Comparison of ENCODE assay signal across 14 mouse cellular contexts in genomic region chrX:134641000-134641760, GRCm38 (mm10). TPM values are rescaled to one million over a fixed set of nuclear protein-coding genes. Genes with fewer than 3 reads are reported as not detected.
DNase-seq lines count a peak whose midpoint lies in the region; ATAC-seq and TF ChIP-seq lines count a peak whose summit lies in the region.
"Had no signal": no experiment of that assay in that cellular context is flagged by ENCODE, and none has a peak within 500 bp of the region (broad histone marks: within the 10 kb centered on the region; RNA-seq: fewer than 3 reads in every experiment).

No protein-coding gene starts in this region.

- TF ChIP-seq CTCF in MEL (IDR thresholded peaks at IDR 0.05 in 2 of 3, conservative IDR thresholded peaks at IDR 0.05 in 1 of 3; ENCODE audit: control insufficient read depth in 1 of 3, insufficient read depth in 1 of 3, low read depth in 2 of 3, low read length in 3 of 3, poor library complexity in 1 of 3, severe bottlenecking in 1 of 3), result no peak

- peaks cover 6% of the 10 kb centered on the region; the same call in 1 of the 2 replicates for H3K27me3 ChIP-seq in kidney, embryonic 15.5 days
- no peaks in the 10 kb centered on the region for H3K27me3 ChIP-seq in MEL (ENCODE audit: control insufficient read depth in 1 of 2, insufficient read depth in 2 of 2, low read length in 2 of 2)
- H3K27me3 ChIP-seq: forebrain, embryonic 13.5 days; megakaryocyte, embryonic 14.5 days had no signal

- no peak overlapping the region for H3K4me2 ChIP-seq in kidney, embryonic 15.5 days
- H3K4me2 ChIP-seq: forebrain, embryonic 13.5 days had no signal

- WGBS in kidney, embryonic 15.5 days, result 62% methylated on average over 10 of the region's 10 CpGs

- no peak for TF ChIP-seq POLR2A in MEL (IDR thresholded peaks at IDR 0.05; ENCODE audit: control insufficient read depth in 1 of 2, insufficient read depth in 1 of 2, low read depth in 1 of 2, low read length in 2 of 2, poor library complexity in 1 of 2)

- TF ChIP-seq EP300 in MEL (IDR thresholded peaks at IDR 0.05; ENCODE audit: low read depth in 1 of 2, low read length in 2 of 2), result peak; percentile 89 to 95

- H3K9ac ChIP-seq in kidney, embryonic 15.5 days, result no peak overlapping the region
- peak overlapping the region; percentile 47 for H3K9ac ChIP-seq in MEL (ENCODE audit: control insufficient read depth, low read depth, low read length, poor library complexity, severe bottlenecking)
- H3K9ac ChIP-seq: forebrain, embryonic 13.5 days had no signal

- ATAC-seq in kidney, embryonic 15.5 days (replicated peaks; ENCODE audit: low FRiP score), result no peak
- ATAC-seq in megakaryocyte-erythroid progenitor cell, adult 5-6 weeks (replicated peaks; ENCODE audit: low FRiP score, low TSS enrichment, poor library complexity, severe bottlenecking), result peak; percentile 30; the same call in 1 of the 2 replicates
- ATAC-seq: forebrain, embryonic 13.5 days had no signal

- no peak for TF ChIP-seq RAD21 in MEL (IDR thresholded peaks at IDR 0.05; ENCODE audit: low read depth, low read length)

- no peak overlapping the region for H3K4me3 ChIP-seq in kidney, embryonic 15.5 days (replicated peaks)
- H3K4me3 ChIP-seq in MEL (ENCODE audit: control insufficient read depth in 1 of 2, insufficient read depth in 1 of 2, low read depth in 2 of 2, low read length in 2 of 2), result peak overlapping the region; percentile 13 to 62
- H3K4me3 ChIP-seq: forebrain, embryonic 13.5 days; heart, adult 2 months; megakaryocyte, embryonic 14.5 days had no signal

- H3K4me1 ChIP-seq in kidney, embryonic 15.5 days, result no peaks in the 10 kb centered on the region
- H3K4me1 ChIP-seq in MEL (ENCODE audit: control insufficient read depth in 1 of 2, insufficient read depth in 2 of 2, low read length in 2 of 2), result peaks cover 18 to 20% of the 10 kb centered on the region in 2 experiments
- H3K4me1 ChIP-seq: forebrain, embryonic 13.5 days had no signal

- DNase-seq in kidney, postnatal 10 days, result peak; percentile 29
- peak; percentile 91 for DNase-seq in MEL (ENCODE audit: low read depth, low spot score)
- DNase-seq in induced T-regulatory cell, adult 2 months (ENCODE audit: low read depth), result peak; percentile 52
- DNase-seq in layer of hippocampus, adult 9-11 months, result no peak
- no peak for DNase-seq in thymus, postnatal 36 days
- DNase-seq: adrenal gland, adult 8-10 months; cerebellum, postnatal 14 days; heart, adult 2 months; heart, postnatal 36 days; right cerebral cortex, adult 18-20 months had no signal

- no peak overlapping the region for H3K27ac ChIP-seq in kidney, embryonic 15.5 days
- peak overlapping the region; percentile 83 for H3K27ac ChIP-seq in MEL (ENCODE audit: control insufficient read depth, low read depth, low read length)
- H3K27ac ChIP-seq: forebrain, embryonic 13.5 days; heart, adult 2 months had no signal

- no peaks in the 10 kb centered on the region for H3K9me3 ChIP-seq in kidney, embryonic 15.5 days (replicated peaks)
- no peaks in the 10 kb centered on the region for H3K9me3 ChIP-seq in MEL (replicated peaks; ENCODE audit: insufficient read depth, low read length)
- H3K9me3 ChIP-seq: forebrain, embryonic 13.5 days; megakaryocyte, embryonic 14.5 days had no signal

- H3K36me3 ChIP-seq in kidney, embryonic 15.5 days, result no peaks in the 10 kb centered on the region
- peaks cover 0 to 19% of the 10 kb centered on the region in 2 experiments; a peak in 2 of 4 replicates for H3K36me3 ChIP-seq in MEL (ENCODE audit: control insufficient read depth in 1 of 2, insufficient read depth in 2 of 2, low read length in 2 of 2)

- no peaks in the 10 kb centered on the region for H3K79me2 ChIP-seq in MEL (ENCODE audit: control insufficient read depth, insufficient read depth, low read length, poor library complexity)

TF ChIP-seq in MEL, 35 proteins besides CTCF, POLR2A, EP300 and RAD21 (continues in another document):
- TF ChIP-seq MYB (IDR thresholded peaks at IDR 0.05; ENCODE audit: low read depth, low read length) (peak; percentile 78), NRF1 (IDR thresholded peaks at IDR 0.05; ENCODE audit: insufficient read depth, low read depth, low read length, poor library complexity, severe bottlenecking) (no peak), GATA1 (IDR thresholded peaks at IDR 0.05; ENCODE audit: low read depth, low read length) (peak; percentile 87), BHLHE40 (IDR thresholded peaks at IDR 0.05; ENCODE audit: borderline replicate concordance, low read depth, low read length) (0 out of 2 replicates have a peak, but pooled peaks have one; percentile 31), ETS1 (IDR thresholded peaks at IDR 0.05; ENCODE audit: low read depth, low read length) (peak; percentile 84), SIN3A (IDR thresholded peaks at IDR 0.05; ENCODE audit: low read length) (peak; percentile 64; the same call in 1 of the 2 replicates), POLR2AphosphoS5 (IDR thresholded peaks at IDR 0.05; ENCODE audit: borderline replicate concordance, low read depth, low read length) (no peak), TCF12 (IDR thresholded peaks at IDR 0.05; ENCODE audit: low read depth, low read length) (peak; percentile 90), MYC (IDR thresholded peaks at IDR 0.05; ENCODE audit: low read depth, low read length) (no peak; the same call in none of the 2 replicates), UBTF (IDR thresholded peaks at IDR 0.05; ENCODE audit: borderline replicate concordance, insufficient read depth, low read depth, low read length) (no peak), CHD2 (IDR thresholded peaks at IDR 0.05; ENCODE audit: low read length) (no peak), ELF1 (IDR thresholded peaks at IDR 0.05; ENCODE audit: low read depth, low read length) (peak; percentile 75), GABPA (IDR thresholded peaks at IDR 0.05; ENCODE audit: low read depth, low read length) (no peak), JUND (IDR thresholded peaks at IDR 0.05; ENCODE audit: low read depth, low read length) (0 out of 2 replicates have a peak, but pooled peaks have one; percentile 10), TBP (IDR thresholded peaks at IDR 0.05; ENCODE audit: low read depth, low read length) (peak; percentile 60), RCOR1 (IDR thresholded peaks at IDR 0.05; ENCODE audit: low read depth, low read length) (peak; percentile 34), NELFE (IDR thresholded peaks at IDR 0.05; ENCODE audit: low read depth, low read length) (peak; percentile 42; the same call in 1 of the 2 replicates), USF2 (IDR thresholded peaks at IDR 0.05; ENCODE audit: borderline replicate concordance in 1 of 2, insufficient read depth in 1 of 2, low read depth in 1 of 2, low read length in 2 of 2) (no peak), HCFC1 (IDR thresholded peaks at IDR 0.05; ENCODE audit: low read depth, low read length) (peak; percentile 51; the same call in 1 of the 2 replicates), ZKSCAN1 (IDR thresholded peaks at IDR 0.05; ENCODE audit: low read depth, low read length) (no peak), POLR2AphosphoS2 (IDR thresholded peaks at IDR 0.05; ENCODE audit: low read length) (no peak), CHD1 (IDR thresholded peaks at IDR 0.05; ENCODE audit: low read depth, low read length) (no peak), MAZ (IDR thresholded peaks at IDR 0.05; ENCODE audit: low read depth, low read length) (0 out of 2 replicates have a peak, but pooled peaks have one; percentile 47), ZNF384 (IDR thresholded peaks at IDR 0.05; ENCODE audit: low read depth, low read length) (peak; percentile 79)

RNA-seq across cellular contexts. Expression of gene Hnrnph2, which starts 40.2 kb away (rescaled TPM):
- 159 and 167 TPM in 2 replicates for polyA plus RNA-seq in kidney, embryonic 15.5 days (2015; fragmentation: Nextera tagmentation; extraction: Ambion mirVana)
- total RNA-seq in MEL (2012; rRNA removed), result 127 and 134 TPM in 2 replicates
- polyA plus RNA-seq in MEL (2012; ENCODE audit: insufficient read depth in 1 of 2, insufficient read length in 2 of 2, low read depth in 1 of 2, low replicate concordance in 2 of 2, missing spikeins in 1 of 2), result 100 to 1,000 TPM; 200 to 295 TPM
- 77.3 and 79.5 TPM in 2 replicates for total RNA-seq in megakaryocyte-erythroid progenitor cell, adult 5-6 weeks (2014; fragmentation: Nextera tagmentation)
- 145 and 188 TPM in 2 replicates for total RNA-seq in megakaryocyte-erythroid progenitor cell, adult 5-6 weeks (2017)

RNA-seq across cellular contexts. Expression of gene Gla, which starts 40.3 kb away (rescaled TPM):
- 5.7 TPM in 2 replicates for polyA plus RNA-seq in kidney, embryonic 15.5 days (2015; fragmentation: Nextera tagmentation; extraction: Ambion mirVana)
- total RNA-seq in MEL (2012; rRNA removed), result 10.0 and 10.2 TPM in 2 replicates
- 10 to 100 TPM in 1 of 2 experiments, not detected in 1; 17.0 TPM for polyA plus RNA-seq in MEL (2012; ENCODE audit: insufficient read depth in 1 of 2, insufficient read length in 2 of 2, low read depth in 1 of 2, low replicate concordance in 2 of 2, missing spikeins in 1 of 2)
- total RNA-seq in megakaryocyte-erythroid progenitor cell, adult 5-6 weeks (2014; fragmentation: Nextera tagmentation), result 0.87 and 2.3 TPM in 2 replicates
- total RNA-seq in megakaryocyte-erythroid progenitor cell, adult 5-6 weeks (2017), result 5.5 and 6.1 TPM in 2 replicates

RNA-seq across cellular contexts. Expression of gene Armcx4, which starts 45.1 kb away (rescaled TPM):
- 4.5 and 4.6 TPM in 2 replicates for polyA plus RNA-seq in kidney, embryonic 15.5 days (2015; fragmentation: Nextera tagmentation; extraction: Ambion mirVana)
- total RNA-seq in MEL (2012; rRNA removed), result not detected in 2 replicates
- not detected for polyA plus RNA-seq in MEL (2012; ENCODE audit: insufficient read depth in 1 of 2, insufficient read length in 2 of 2, low read depth in 1 of 2, low replicate concordance in 2 of 2, missing spikeins in 1 of 2)
- 0.30 TPM in 1 of 2 replicates, not detected in the other for total RNA-seq in megakaryocyte-erythroid progenitor cell, adult 5-6 weeks (2014; fragmentation: Nextera tagmentation)
- total RNA-seq in megakaryocyte-erythroid progenitor cell, adult 5-6 weeks (2017), result 0.05 and 0.34 TPM in 2 replicates

RNA-seq across cellular contexts. Expression of gene Rpl36a, which starts 55.7 kb away (rescaled TPM):
- polyA plus RNA-seq in kidney, embryonic 15.5 days (2015; fragmentation: Nextera tagmentation; extraction: Ambion mirVana), result 426 and 524 TPM in 2 replicates
- total RNA-seq in MEL (2012; rRNA removed), result 6,735 and 6,935 TPM in 2 replicates
- 1,000 to 10,000 TPM in 1 of 2 experiments, not detected in 1; 1,673 TPM for polyA plus RNA-seq in MEL (2012; ENCODE audit: insufficient read depth in 1 of 2, insufficient read length in 2 of 2, low read depth in 1 of 2, low replicate concordance in 2 of 2, missing spikeins in 1 of 2)
- 2,126 and 2,307 TPM in 2 replicates for total RNA-seq in megakaryocyte-erythroid progenitor cell, adult 5-6 weeks (2014; fragmentation: Nextera tagmentation)
- 7,427 and 9,426 TPM in 2 replicates for total RNA-seq in megakaryocyte-erythroid progenitor cell, adult 5-6 weeks (2017)

RNA-seq across cellular contexts. Expression of gene Btk, which starts 57.8 kb away (rescaled TPM):
- 1.1 TPM in 2 replicates for polyA plus RNA-seq in kidney, embryonic 15.5 days (2015; fragmentation: Nextera tagmentation; extraction: Ambion mirVana)
- total RNA-seq in MEL (2012; rRNA removed), result 134 and 137 TPM in 2 replicates
- polyA plus RNA-seq in MEL (2012; ENCODE audit: insufficient read depth in 1 of 2, insufficient read length in 2 of 2, low read depth in 1 of 2, low replicate concordance in 2 of 2, missing spikeins in 1 of 2), result 100 to 1,000 TPM; 291 to 327 TPM
- 52.5 and 52.7 TPM in 2 replicates for total RNA-seq in megakaryocyte-erythroid progenitor cell, adult 5-6 weeks (2014; fragmentation: Nextera tagmentation)
- 116 and 120 TPM in 2 replicates for total RNA-seq in megakaryocyte-erythroid progenitor cell, adult 5-6 weeks (2017)

Comparison
In these comparisons a context has a peak if more than half of its experiments do, and no peak if none do; other contexts are left out.
1. DNase-seq: peak in kidney, postnatal 10 days (single experiment), MEL (single experiment) and induced T-regulatory cell, adult 2 months (single experiment); none in layer of hippocampus, adult 9-11 months (single experiment) and thymus, postnatal 36 days (0 of 2).